Mouse (Mus musculus) midbrain, postnatal 0 days (tissue): Measurements from ENCODE around the gene Ptpn11. TPM values are rescaled to one million over a fixed set of nuclear protein-coding genes. Genes with fewer than 3 reads are reported as not detected.

Source experiments
- ATAC-seq: fragments of 200-750 bp; cut with Nextera tagmentation; 2 replicates; pipeline ENCODE4 v1.8.0; 2017; ENCODE audit warnings: moderate number of reproducible peaks, mild to moderate bottlenecking, moderate TSS enrichment, moderate library complexity; ENCODE audit not compliant: low FRiP score
- DNase-seq: peaks from one replicate; pipeline ENCODE4 v3.0.0-alpha.2; 2015; ENCODE audit warnings: low spot score
- H3K27ac ChIP-seq: fragments of 300-500 bp; sonication (generic); 2 replicates; pipeline ENCODE4 v1.5.1; 2014; ENCODE audit warnings: low read depth, mild to moderate bottlenecking, low read length, mixed read lengths
- H3K27me3 ChIP-seq: fragments of 300-500 bp; sonication (generic); 2 replicates; pipeline ENCODE4 v1.6.1; 2014; ENCODE audit warnings: low read length, control low read depth, mixed read lengths; ENCODE audit not compliant: insufficient read depth
- H3K36me3 ChIP-seq: fragments of 300-500 bp; sonication (generic); 2 replicates; pipeline ENCODE4 v1.6.1; 2014; ENCODE audit warnings: low read length, control low read depth, mixed read lengths; ENCODE audit not compliant: insufficient read depth
- H3K4me1 ChIP-seq: fragments of 300-500 bp; sonication (generic); 2 replicates; pipeline ENCODE4 v1.6.1; 2014; ENCODE audit warnings: mild to moderate bottlenecking, control low read depth, antibody characterized with exemption, low read length, mixed read lengths; ENCODE audit not compliant: insufficient read depth
- H3K4me2 ChIP-seq: fragments of 300-500 bp; sonication (generic); 2 replicates; pipeline ENCODE4 v1.6.1; 2014; ENCODE audit warnings: low read depth, mild to moderate bottlenecking, low read length, mixed read lengths; ENCODE audit not compliant: poor library complexity, severe bottlenecking
- H3K4me3 ChIP-seq: fragments of 300-500 bp; sonication (generic); 2 replicates; pipeline ENCODE4 v1.5.1; 2014; ENCODE audit warnings: low read depth, mild to moderate bottlenecking, low read length, moderate library complexity
- H3K9ac ChIP-seq: fragments of 300-500 bp; sonication (generic); replicated peaks from 2 replicates; pipeline ENCODE4 v1.6.1; 2014; ENCODE audit warnings: mild to moderate bottlenecking, low read length, moderate library complexity, mixed read lengths; ENCODE audit not compliant: poor library complexity, severe bottlenecking
- H3K9me3 ChIP-seq: fragments of 300-500 bp; sonication (generic); 2 replicates; pipeline ENCODE4 v1.6.1; 2016; ENCODE audit warnings: low read length, control low read depth
- CTCF ChIP-seq: IDR thresholded peaks from 2 replicates; pipeline ENCODE4 v1.5.1; 2016; ENCODE audit warnings: antibody characterized with exemption, mild to moderate bottlenecking
- WGBS: fragments of 180-500 bp; shearing (Covaris S2); extraction: QIAGEN DNeasy Blood & Tissue Kit; methylation state at CpG from one replicate; pipeline ENCODE4 v1.1.7; 2014; 5-methylcytosine and 5-hydroxymethylcytosine counted together
- polyA plus RNA-seq: library from polyadenylated mRNA; unstranded; fragments of >200 nt; fragmentation: Nextera tagmentation; extraction: Ambion mirVana; gene quantifications from 2 replicates; pipeline ENCODE4 v1.2.1, GENCODE M21; 2015
- total RNA-seq: library from RNA; depleted of rRNA; stranded (reverse); fragments of >200 nt; gene quantifications from 2 replicates; pipeline ENCODE4 v1.2.3, GENCODE M21; 2014

The Ptpn11 gene
- total and polyA plus RNA-seq, 2 experiments from 2014 or later, result 24.8 to 54.4 TPM

- WGBS, result 82% methylated on average over 9 of the region's 9 CpGs
- TF ChIP-seq CTCF, result no peak
- Histone ChIP-seq H3K36me3 (no peaks in the 10 kb centered on the region), H3K4me2 (no peak overlapping the region), H3K27me3 (no peaks in the 10 kb centered on the region), H3K4me3 (no peak overlapping the region), H3K9ac (no peak overlapping the region), H3K27ac (no peak overlapping the region), H3K4me1 (no peaks in the 10 kb centered on the region), H3K9me3 (no peaks in the 10 kb centered on the region)
- DNase-seq (no peak), ATAC-seq (no peak)
These were observed 90.2 kb downstream of the Ptpn11 start for GRCm38 (mm10) chr5:121100886-121101580.

- H3K4me3 ChIP-seq, result no peak overlapping the region
- H3K36me3 ChIP-seq, result no peaks in the 10 kb centered on the region
- no peak overlapping the region for H3K27ac ChIP-seq
- 63% methylated on average over 2 of the region's 2 CpGs for WGBS
- DNase-seq (no peak), ATAC-seq (no peak)
- H3K4me2 ChIP-seq, result no peak overlapping the region
- no peak for TF ChIP-seq CTCF
- H3K9me3 ChIP-seq, result no peaks in the 10 kb centered on the region
- H3K4me1 ChIP-seq, result no peaks in the 10 kb centered on the region
- H3K9ac ChIP-seq, result no peak overlapping the region
- H3K27me3 ChIP-seq, result no peaks in the 10 kb centered on the region
These were observed 91.1 kb downstream of the Ptpn11 start for GRCm38 (mm10) chr5:121100095-121100494.

- Histone ChIP-seq H3K36me3 (no peaks in the 10 kb centered on the region), H3K9me3 (no peaks in the 10 kb centered on the region), H3K4me1 (no peaks in the 10 kb centered on the region), H3K4me2 (no peak overlapping the region), H3K27me3 (no peaks in the 10 kb centered on the region), H3K27ac (no peak overlapping the region), H3K9ac (no peak overlapping the region), H3K4me3 (no peak overlapping the region)
- no peak for ATAC-seq
- no peak for DNase-seq
- no peak for TF ChIP-seq CTCF
- WGBS, result 81% methylated on average over 4 of the region's 4 CpGs
These were observed 93.2 kb downstream of the Ptpn11 start for GRCm38 (mm10) chr5:121097970-121098369.

- Histone ChIP-seq H3K4me1 (no peaks in the 10 kb centered on the region), H3K9ac (no peak overlapping the region), H3K4me3 (no peak overlapping the region), H3K4me2 (no peak overlapping the region), H3K9me3 (no peaks in the 10 kb centered on the region), H3K27me3 (no peaks in the 10 kb centered on the region), H3K27ac (no peak overlapping the region), H3K36me3 (no peaks in the 10 kb centered on the region)
- 91% methylated on average over 5 of the region's 5 CpGs for WGBS
- TF ChIP-seq CTCF, result no peak
- no peak for ATAC-seq
- no peak for DNase-seq
These were observed 94.5 kb downstream of the Ptpn11 start for GRCm38 (mm10) chr5:121096744-121097143.

GRCm38 (mm10) chr5:121093281-121093680 is 97.9 kb downstream of the Ptpn11 start:
- H3K4me2 ChIP-seq, result no peak overlapping the region
- 69% methylated on average over 3 of the region's 3 CpGs for WGBS
- no peaks in the 10 kb centered on the region; the same call in 1 of the 2 replicates for H3K4me1 ChIP-seq
- no peaks in the 10 kb centered on the region for H3K27me3 ChIP-seq
- H3K27ac ChIP-seq, result no peak overlapping the region
- no peak for ATAC-seq
- TF ChIP-seq CTCF, result peak; percentile 10; the same call in 1 of the 2 replicates
- no peak overlapping the region for H3K4me3 ChIP-seq
- no peak for DNase-seq
- H3K36me3 ChIP-seq, result no peaks in the 10 kb centered on the region
- H3K9me3 ChIP-seq, result no peaks in the 10 kb centered on the region
- H3K9ac ChIP-seq, result no peak overlapping the region

- ATAC-seq (no peak; the same call in 1 of the 2 replicates), DNase-seq (peak; percentile 91)
- no peak for TF ChIP-seq CTCF
- Histone ChIP-seq H3K4me1 (no peaks in the 10 kb centered on the region; the same call in 1 of the 2 replicates), H3K9me3 (no peaks in the 10 kb centered on the region), H3K4me2 (no peak overlapping the region), H3K4me3 (no peak overlapping the region), H3K36me3 (no peaks in the 10 kb centered on the region), H3K9ac (no peak overlapping the region; the same call in 1 of the 2 replicates), H3K27ac (peak overlapping the region; percentile 68), H3K27me3 (no peaks in the 10 kb centered on the region)
- WGBS, result 47% methylated on average over 7 of the region's 7 CpGs
These were observed 101.5 kb downstream of the Ptpn11 start for GRCm38 (mm10) chr5:121089660-121090059.
